Mouse (Mus musculus): Measurements from ENCODE around the gene Olfr1153.

DNA sequence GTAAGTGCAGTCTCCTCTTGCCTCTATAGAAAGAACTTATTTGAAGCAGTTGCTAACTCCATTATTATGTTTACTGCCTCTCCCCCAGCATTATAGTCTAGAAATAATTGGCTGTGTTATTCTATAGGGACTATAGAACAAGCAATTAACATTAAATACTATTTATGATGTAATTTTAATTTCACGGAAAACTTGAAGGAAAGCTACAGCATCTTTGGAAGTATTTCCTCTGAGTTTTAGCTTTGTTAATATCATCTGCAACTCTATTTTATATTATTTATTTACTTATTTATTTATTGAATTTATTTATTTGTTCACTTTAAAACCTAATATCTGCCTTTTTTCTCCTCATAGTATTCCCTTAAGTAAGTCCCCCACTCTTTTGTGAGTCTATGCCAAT, 50.3 kb downstream of the Olfr1153 start, which contains the start of gene Olfr1155:
- no peak for TF ChIP-seq CTCF (IDR thresholded peaks at IDR 0.05; ENCODE audit: insufficient read depth, low read length)
- no peak for TF ChIP-seq POLR2A (IDR thresholded peaks at IDR 0.05; ENCODE audit: borderline replicate concordance, extremely low read depth, low read depth, low read length)

All from lung, adult 2 months (tissue).